Mouse (Mus musculus) hindbrain, embryonic 16.5 days (tissue): ENCODE measurements around the gene Cyp2c40. TPM values are rescaled to one million over a fixed set of nuclear protein-coding genes. Genes with fewer than 3 reads are reported as not detected.
"Not testable (repeated sequence)": the region's sequence is repeated elsewhere in the genome, so short reads cannot be mapped to it uniquely, and the experiment has no call there.

Source experiments
- ATAC-seq: fragments of 200-750 bp; cut with Nextera tagmentation; 2 replicates; pipeline ENCODE4 v1.8.0; 2017; ENCODE audit warnings: moderate TSS enrichment, moderate library complexity
- H3K27ac ChIP-seq: fragments of 300-500 bp; sonication (generic); 2 replicates; pipeline ENCODE4 v1.5.1; 2014; ENCODE audit warnings: low read depth, mild to moderate bottlenecking, control low read depth, low read length, moderate library complexity
- H3K27me3 ChIP-seq: fragments of 300-500 bp; sonication (generic); replicated peaks from 2 replicates; pipeline ENCODE4 v1.6.1; 2014; ENCODE audit warnings: low read length; ENCODE audit not compliant: control insufficient read depth, insufficient read depth
- H3K36me3 ChIP-seq: fragments of 300-500 bp; sonication (generic); 2 replicates; pipeline ENCODE4 v1.6.1; 2014; ENCODE audit warnings: mild to moderate bottlenecking, low read length, moderate library complexity, mixed read lengths; ENCODE audit not compliant: control insufficient read depth, insufficient read depth
- H3K4me1 ChIP-seq: fragments of 300-500 bp; sonication (generic); 2 replicates; pipeline ENCODE4 v1.6.1; 2014; ENCODE audit warnings: low read depth, low read length; ENCODE audit not compliant: control insufficient read depth, insufficient read depth
- H3K4me2 ChIP-seq: fragments of 300-500 bp; sonication (generic); 2 replicates; pipeline ENCODE4 v1.6.1; 2014; ENCODE audit warnings: mild to moderate bottlenecking, low read length, control low read depth, moderate library complexity
- H3K4me3 ChIP-seq: fragments of 300-500 bp; sonication (generic); 2 replicates; pipeline ENCODE4 v1.5.1; 2014; ENCODE audit warnings: mild to moderate bottlenecking, low read length, control low read depth, moderate library complexity
- H3K9ac ChIP-seq: fragments of 300-500 bp; sonication (generic); 2 replicates; pipeline ENCODE4 v1.6.1; 2014; ENCODE audit warnings: low read depth, mild to moderate bottlenecking, control low read depth, low read length, moderate library complexity
- H3K9me3 ChIP-seq: fragments of 300-500 bp; sonication (generic); 2 replicates; pipeline ENCODE4 v1.6.1; 2014; ENCODE audit warnings: mild to moderate bottlenecking, low read length, moderate library complexity; ENCODE audit not compliant: control insufficient read depth
- WGBS: fragments of 180-500 bp; shearing (Covaris S2); extraction: QIAGEN DNeasy Blood & Tissue Kit; methylation state at CpG from one replicate; pipeline ENCODE4 v1.1.7; 2014; 5-methylcytosine and 5-hydroxymethylcytosine counted together
- polyA plus RNA-seq: library from polyadenylated mRNA; unstranded; fragments of >200 nt; fragmentation: Nextera tagmentation; extraction: Ambion mirVana; gene quantifications from 2 replicates; pipeline ENCODE4 v1.2.1, GENCODE M21; 2015

Cyp2c40 gene
- not detected in 2 replicates for polyA plus RNA-seq

- H3K4me2 ChIP-seq, H3K36me3 ChIP-seq: not testable (repeated sequence)
These were observed at the start of gene Cyp2c40 for GRCm38 (mm10) chr19:39812714-39813113. Gene Cyp2c40 (minus strand): TSS chr19:39812814.

GRCm38 (mm10) chr19:39820931-39821330, 8.3 kb upstream of the Cyp2c40 start:
- not testable (repeated sequence) for H3K4me3 ChIP-seq, H3K4me1 ChIP-seq, H3K9ac ChIP-seq, H3K36me3 ChIP-seq, H3K27me3 ChIP-seq, ATAC-seq, H3K9me3 ChIP-seq, H3K4me2 ChIP-seq, H3K27ac ChIP-seq
- WGBS, result 71% methylated on average over 2 of the region's 2 CpGs

More at GRCm38 (mm10) chr19:39812714-39813113, at the start of gene Cyp2c40:
- WGBS, result 88% methylated on average over 3 of the region's 3 CpGs
- not testable (repeated sequence) for H3K4me3 ChIP-seq, H3K27ac ChIP-seq, H3K9me3 ChIP-seq, H3K27me3 ChIP-seq, ATAC-seq, H3K4me1 ChIP-seq, H3K9ac ChIP-seq

- not testable (repeated sequence) for H3K27me3 ChIP-seq, H3K4me2 ChIP-seq, H3K36me3 ChIP-seq, H3K9me3 ChIP-seq, H3K4me1 ChIP-seq, ATAC-seq, H3K9ac ChIP-seq, H3K4me3 ChIP-seq, H3K27ac ChIP-seq
- 90% methylated on average over 1 of the region's 1 CpGs for WGBS
These were observed 3.8 kb upstream of the Cyp2c40 start for GRCm38 (mm10) chr19:39816400-39816799.

- H3K27me3 ChIP-seq, H3K4me3 ChIP-seq, H3K9me3 ChIP-seq, H3K4me2 ChIP-seq, H3K27ac ChIP-seq, H3K9ac ChIP-seq, ATAC-seq, H3K36me3 ChIP-seq, H3K4me1 ChIP-seq: not testable (repeated sequence)
- whole genome bisulfite sequencing, result 59% methylated on average over 4 of the region's 4 CpGs
These were observed 3.4 kb upstream of the Cyp2c40 start for GRCm38 (mm10) chr19:39815991-39816390.

- H3K4me3 ChIP-seq, H3K4me1 ChIP-seq, H3K9me3 ChIP-seq, H3K36me3 ChIP-seq, H3K27me3 ChIP-seq, H3K4me2 ChIP-seq, H3K9ac ChIP-seq, ATAC-seq, H3K27ac ChIP-seq: not testable (repeated sequence)
- WGBS, result 85% methylated on average over 2 of the region's 2 CpGs
These were observed 27.2 kb downstream of the Cyp2c40 start for GRCm38 (mm10) chr19:39785458-39785857.

GRCm38 (mm10) chr19:39745357-39745756, 67.3 kb downstream of the Cyp2c40 start:
- Histone ChIP-seq H3K36me3 (no peaks in the 10 kb centered on the region), H3K9ac (no peak overlapping the region), H3K4me3 (no peak overlapping the region), H3K4me2 (no peak overlapping the region), H3K27ac (no peak overlapping the region), H3K9me3 (no peaks in the 10 kb centered on the region; the same call in 1 of the 2 replicates), H3K27me3 (no peaks in the 10 kb centered on the region), H3K4me1 (no peaks in the 10 kb centered on the region)
- 57% methylated on average over 1 of the region's 1 CpGs for WGBS
- ATAC-seq, result no peak

GRCm38 (mm10) chr19:39744361-39744760, 68.3 kb downstream of the Cyp2c40 start:
- not testable (repeated sequence) for H3K4me2 ChIP-seq, H3K36me3 ChIP-seq, H3K4me3 ChIP-seq, H3K4me1 ChIP-seq, ATAC-seq, H3K9me3 ChIP-seq, H3K27ac ChIP-seq, H3K27me3 ChIP-seq, H3K9ac ChIP-seq
- 42% methylated on average over 1 of the region's 1 CpGs for WGBS

- H3K4me3 ChIP-seq, result no peak within 1 kb of the TSS
- H3K9ac ChIP-seq, result no peak within 1 kb of the TSS
- ATAC-seq, result no peak
- H3K27ac ChIP-seq, result no peak within 1 kb of the TSS
- H3K27me3 ChIP-seq, result no peaks in the 10 kb centered on the region
- H3K4me2 ChIP-seq, result no peak within 1 kb of the TSS
- H3K4me1 ChIP-seq, result no peaks in the 10 kb centered on the region
- no peaks in the 10 kb centered on the region for H3K36me3 ChIP-seq
- 91% methylated on average over 2 of the region's 2 CpGs for whole genome bisulfite sequencing
- no peaks in the 10 kb centered on the region; the same call in 1 of the 2 replicates for H3K9me3 ChIP-seq
These were observed 71.7 kb downstream of the Cyp2c40 start, which contains the start of gene Cyp2c68 for GRCm38 (mm10) chr19:39740920-39741319. Gene Cyp2c68 (minus strand): TSS chr19:39741054.
